Mouse (Mus musculus) gastrocnemius, adult 2 months (tissue): Measurements from ENCODE around the gene Hook2. TPM values are rescaled to one million over a fixed set of nuclear protein-coding genes. Genes with fewer than 3 reads are reported as not detected.
A peak's percentile ranks its signal among the peaks of the same experiment; 100 is the strongest.

Experiments used
- DNase-seq: peaks from one replicate; pipeline ENCODE4 v3.0.0; 2022
- H3K27ac ChIP-seq: fragments of 200-600 bp; 2 replicates; pipeline ENCODE4 v1.8.1; 2022; ENCODE audit warnings: mild to moderate bottlenecking
- H3K4me3 ChIP-seq: fragments of 200-600 bp; 2 replicates; pipeline ENCODE4 v1.8.1; 2022; ENCODE audit warnings: mild to moderate bottlenecking, moderate library complexity
- CTCF ChIP-seq: fragments of 200-600 bp; IDR thresholded peaks from 2 replicates; pipeline ENCODE4 v1.8.1; 2022; ENCODE audit warnings: antibody characterized with exemption, mild to moderate bottlenecking, moderate library complexity
- intact Hi-C: fragments of 180-260 bp; cut with DNase I; formaldehyde crosslinking; loops from one replicate; pipeline ENCODE4 v1.15.1; 2025
- total RNA-seq, 2 experiments: library from RNA; stranded (reverse); gene quantifications; 2 replicates each; pipeline ENCODE4 v1.2.3; 2021

The Hook2 gene
- total RNA-seq, 2 experiments from 2014 or later = 1.4 to 2.0 TPM

GRCm38 (mm10) chr8:84965731-84966291 lies 24.6 kb upstream of the Hook2 start:
- intact Hi-C loops = loop anchor here (5.0 kb wide), 1 partner anchor 61 kb away; the partner anchor contains the start of genes Asna1 and Trir
- H3K27ac ChIP-seq = peak overlapping the region; percentile 81
- no peak for TF ChIP-seq CTCF
- peak overlapping the region; percentile 90 for H3K4me3 ChIP-seq
- peak; percentile 95 for DNase-seq

DNA sequence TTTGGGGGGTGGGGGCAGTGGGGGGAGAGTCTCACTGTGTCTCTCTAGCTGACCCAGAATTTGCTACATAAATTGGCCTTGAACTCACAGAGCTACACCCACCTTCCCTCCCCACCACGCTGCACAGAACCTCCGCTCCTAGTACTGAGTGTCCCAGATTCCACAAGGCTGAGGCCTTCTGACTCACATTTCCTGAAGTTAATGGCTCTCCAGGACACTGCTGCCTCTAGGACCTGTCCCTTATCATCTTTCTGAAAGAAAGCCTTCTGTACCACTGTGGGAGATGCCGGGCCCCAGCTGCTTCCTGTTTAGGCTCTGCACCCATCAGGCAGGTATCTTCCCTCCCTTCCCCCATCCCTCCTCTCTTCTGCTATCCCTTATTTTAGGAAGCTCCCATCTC lies 23.8 kb upstream of the Hook2 start:
- Histone ChIP-seq H3K27ac (peak overlapping the region; percentile 81), H3K4me3 (no peak overlapping the region)
- intact Hi-C loops = loop anchor here (5.0 kb wide), 1 partner anchor 61 kb away; the partner anchor contains the start of genes Asna1 and Trir
- no peak for TF ChIP-seq CTCF
- DNase-seq = no peak

DNA sequence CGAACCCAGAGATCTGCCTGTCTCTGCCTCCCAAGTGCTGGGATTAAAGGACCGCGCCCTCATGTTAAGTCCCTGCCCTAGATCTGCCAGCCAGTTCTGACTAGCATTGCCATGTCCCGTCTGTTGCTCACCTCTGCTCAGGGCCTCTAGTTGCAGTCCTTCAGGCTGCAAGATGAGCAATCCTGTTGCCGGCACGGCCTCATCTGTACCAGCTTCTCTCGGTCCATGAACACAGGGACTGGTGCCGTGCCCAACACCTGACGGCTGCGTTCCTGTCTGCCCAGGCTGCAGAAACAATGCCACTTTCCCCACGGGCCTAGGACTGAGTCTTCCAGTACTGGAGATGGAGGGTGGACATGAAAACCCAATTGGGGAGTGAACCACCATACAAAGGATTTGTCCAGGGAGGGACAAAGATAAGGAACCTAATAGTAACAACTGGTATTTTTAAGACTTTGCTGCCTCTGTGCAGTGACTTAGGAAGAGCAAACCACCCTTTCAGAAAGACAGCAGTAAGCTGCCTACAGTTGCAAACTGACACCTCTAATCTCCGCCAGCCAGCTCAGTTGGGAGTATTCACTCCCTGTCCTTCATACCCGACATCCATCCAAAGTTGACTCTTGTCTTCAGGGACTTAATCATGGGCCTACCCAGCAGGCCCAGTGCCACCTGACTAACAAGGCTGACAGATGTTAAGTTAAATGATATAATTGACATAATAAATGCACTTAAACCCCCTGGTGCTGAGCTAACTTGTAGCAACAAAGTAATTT lies 22.7 kb upstream of the Hook2 start:
- intact Hi-C loops = loop anchor here (5.0 kb wide), 1 partner anchor 60 kb away; the partner anchor contains the start of genes Asna1 and Trir
- 0 out of 2 replicates have a peak overlapping the region, but pooled peaks have one; percentile 16 for H3K27ac ChIP-seq
- no peak for TF ChIP-seq CTCF
- DNase-seq = peak; percentile 25
- H3K4me3 ChIP-seq = no peak overlapping the region

- no peak for DNase-seq
- peak overlapping the region; percentile 81 for H3K4me3 ChIP-seq
- TF ChIP-seq CTCF = no peak
- H3K27ac ChIP-seq = peak overlapping the region; percentile 94
- intact Hi-C loops = loop anchor here (5.0 kb wide), 1 partner anchor 59 kb away; the partner anchor contains the start of genes Asna1 and Trir
Measured at GRCm38 (mm10) chr8:84968650-84969049, 21.8 kb upstream of the Hook2 start.

- Histone ChIP-seq H3K27ac (peak within 1 kb of the TSS; percentile 94), H3K4me3 (peak within 1 kb of the TSS; percentile 81)
- no peak for TF ChIP-seq CTCF
- DNase-seq = peak; percentile 83
- intact Hi-C loops = loop anchor here (5.0 to 10.0 kb wide), 2 partner anchors 58 to 305 kb away; partner anchors contain the start of genes Asna1, Ier2 and Trir
Measured at GRCm38 (mm10) chr8:84969241-84970134, 20.9 kb upstream of the Hook2 start, which contains the start of the genes Gm49661, Prdx2 and Rnaseh2a. TSS of gene Gm49661 (minus strand) at chr8:84969433. TSS of gene Prdx2 (plus strand) at chr8:84969587. TSS of gene Rnaseh2a (minus strand) at chr8:84969767.

DNA sequence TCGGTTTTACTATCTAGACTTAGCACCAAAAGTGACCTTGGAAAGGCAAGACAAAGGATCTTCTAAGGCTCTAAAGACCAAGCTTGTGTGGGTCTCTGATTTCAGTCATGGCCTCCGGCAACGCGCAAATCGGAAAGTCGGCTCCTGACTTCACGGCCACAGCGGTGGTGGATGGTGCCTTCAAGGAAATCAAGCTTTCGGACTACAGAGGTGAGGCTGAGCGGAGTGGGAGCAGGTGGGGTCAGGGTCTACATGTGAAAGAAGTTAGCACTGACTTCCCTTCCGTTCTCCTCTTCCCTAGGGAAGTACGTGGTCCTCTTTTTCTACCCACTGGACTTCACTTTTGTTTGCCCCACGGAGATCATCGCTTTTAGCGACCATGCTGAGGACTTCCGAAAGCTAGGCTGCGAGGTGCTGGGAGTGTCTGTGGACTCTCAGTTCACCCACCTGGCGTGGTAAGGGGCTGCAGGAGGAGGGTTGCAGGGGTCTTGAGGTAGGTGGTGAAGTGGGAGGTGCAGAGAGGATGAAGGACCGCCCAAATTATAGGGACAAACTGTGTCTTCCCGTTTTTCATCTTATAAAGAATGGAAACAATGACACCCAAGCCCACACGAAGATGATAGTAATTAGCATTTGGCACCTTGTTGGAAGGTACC lies 20.1 kb upstream of the Hook2 start:
- DNase-seq = peak; percentile 30
- no peak for TF ChIP-seq CTCF
- H3K27ac ChIP-seq = peak overlapping the region; percentile 94
- peak overlapping the region; percentile 81 for H3K4me3 ChIP-seq
- intact Hi-C loops = loop anchor here (10.0 kb wide), 1 partner anchor 305 kb away; the partner anchor contains the start of gene Ier2

DNA sequence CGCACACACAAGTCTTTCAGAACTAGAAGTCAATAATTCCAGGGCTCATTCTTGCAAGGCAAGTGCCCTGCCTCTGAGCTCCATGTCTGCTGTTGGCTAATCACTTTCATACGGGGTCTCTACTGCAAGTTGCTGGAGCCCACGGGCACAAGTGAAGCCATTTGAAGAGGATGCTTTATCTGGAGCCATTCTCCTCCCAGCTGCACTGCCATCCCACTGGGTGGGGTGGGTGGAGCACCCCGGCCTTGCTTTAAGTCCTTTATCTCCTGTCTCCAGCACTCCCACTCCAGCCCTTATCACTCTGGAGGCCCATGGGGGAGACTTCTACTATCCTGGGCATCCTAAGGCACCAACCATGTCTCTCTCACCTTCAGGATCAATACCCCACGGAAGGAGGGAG lies 19.5 kb upstream of the Hook2 start:
- DNase-seq = no peak
- intact Hi-C loops = loop anchor here (10.0 kb wide), 1 partner anchor 306 kb away; the partner anchor contains the start of gene Ier2
- no peak for TF ChIP-seq CTCF
- Histone ChIP-seq H3K4me3 (peak overlapping the region; percentile 81), H3K27ac (no peak overlapping the region)

GRCm38 (mm10) chr8:84973079-84973478 lies 17.3 kb upstream of the Hook2 start:
- intact Hi-C loops = loop anchor here (10.0 kb wide), 1 partner anchor 308 kb away; the partner anchor contains the start of gene Ier2
- no peak for TF ChIP-seq CTCF
- H3K4me3 ChIP-seq = no peak overlapping the region
- DNase-seq = no peak
- peak overlapping the region; percentile 70 for H3K27ac ChIP-seq

- peak; percentile 72 for DNase-seq
- peak overlapping the region; percentile 70 for H3K27ac ChIP-seq
- intact Hi-C loops = loop anchor here (10.0 kb wide), 1 partner anchor 309 kb away; the partner anchor contains the start of gene Ier2
- TF ChIP-seq CTCF = peak; percentile 96
- no peak overlapping the region for H3K4me3 ChIP-seq
Measured at GRCm38 (mm10) chr8:84973803-84974542, 16.4 kb upstream of the Hook2 start.

DNA sequence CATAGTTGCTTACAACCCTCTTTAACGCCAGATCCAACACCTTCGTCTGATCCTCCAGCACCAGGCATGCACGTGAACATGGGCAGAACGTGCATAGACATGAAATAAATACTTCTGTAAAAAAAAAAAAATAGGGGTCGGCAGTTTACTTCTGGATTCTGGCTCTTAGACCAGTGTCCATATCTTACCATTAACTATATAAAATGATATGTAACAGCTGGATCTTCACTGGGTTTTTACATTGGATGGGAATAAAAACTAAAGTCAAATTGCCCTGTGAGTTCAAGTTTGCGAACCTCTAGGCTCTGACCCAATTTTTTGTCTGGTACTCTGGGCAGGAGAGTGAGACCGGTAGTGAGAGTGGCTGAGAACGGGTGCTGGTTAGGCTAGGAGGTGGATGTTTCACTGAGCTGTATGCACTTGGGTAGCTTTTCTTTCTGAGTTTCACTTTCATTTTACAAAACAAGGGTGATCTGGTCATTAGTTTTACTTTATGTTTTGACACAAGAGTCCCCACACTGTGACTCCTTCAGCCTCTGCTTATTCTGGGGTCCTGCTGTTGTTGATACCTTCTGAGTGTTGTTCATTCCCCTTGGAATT lies 15.8 kb upstream of the Hook2 start:
- no peak overlapping the region for H3K4me3 ChIP-seq
- TF ChIP-seq CTCF = no peak

More for the DNA sequence above, 15.8 kb upstream of the Hook2 start:
- no peak for DNase-seq
- peak overlapping the region; percentile 100 for H3K27ac ChIP-seq
- intact Hi-C loops = loop anchor here (1.0 to 10.0 kb wide), 4 partner anchors 16 to 310 kb away; partner anchors contain the start of genes Calr, Dhps, Hook2 and Ier2
